8 mouse cellular contexts compared by ENCODE assay signal in genomic region chr15:83210229-83210628, GRCm38 (mm10). TPM values are rescaled to one million over a fixed set of nuclear protein-coding genes. Genes with fewer than 3 reads are reported as not detected.
A peak's percentile ranks its signal among the peaks of the same experiment; 100 is the strongest.
DNase-seq lines count a peak whose midpoint lies in the region; ATAC-seq and TF ChIP-seq lines count a peak whose summit lies in the region.

No protein-coding gene starts in this region.

- H3K4me3 ChIP-seq in embryonic fibroblast, embryonic 13.5 days (ENCODE audit: insufficient read depth, low read length) = peak overlapping the region; percentile 9
- H3K4me3 ChIP-seq in heart, embryonic 16.5 days (ENCODE audit: low read length) = peak overlapping the region; percentile 26
- H3K4me3 ChIP-seq in liver, embryonic 15.5 days (replicated peaks) = no peak overlapping the region
- H3K4me3 ChIP-seq in neural tube, embryonic 14.5 days (ENCODE audit: low read depth, low read length) = no peak overlapping the region

- peaks cover 10% of the 10 kb centered on the region for H3K4me1 ChIP-seq in embryonic fibroblast, embryonic 13.5 days (ENCODE audit: control insufficient read depth, insufficient read depth, low read length)
- peaks cover 3% of the 10 kb centered on the region for H3K4me1 ChIP-seq in heart, embryonic 16.5 days (ENCODE audit: control insufficient read depth, insufficient read depth, low read length)
- peaks cover 5% of the 10 kb centered on the region; the same call in 1 of the 2 replicates for H3K4me1 ChIP-seq in liver, embryonic 15.5 days (replicated peaks)
- no peaks in the 10 kb centered on the region for H3K4me1 ChIP-seq in neural tube, embryonic 14.5 days (ENCODE audit: control insufficient read depth, insufficient read depth, low read length)

- H3K27me3 ChIP-seq in heart, embryonic 16.5 days (ENCODE audit: control insufficient read depth, insufficient read depth, low read length) = peaks cover 3% of the 10 kb centered on the region; the same call in 1 of the 2 replicates
- H3K27me3 ChIP-seq in liver, embryonic 15.5 days = peaks cover 34% of the 10 kb centered on the region
- H3K27me3 ChIP-seq in neural tube, embryonic 14.5 days (ENCODE audit: control insufficient read depth, insufficient read depth, low read length) = no peaks in the 10 kb centered on the region

- no peaks in the 10 kb centered on the region for H3K9me3 ChIP-seq in heart, embryonic 16.5 days (replicated peaks; ENCODE audit: control insufficient read depth, low read length)
- H3K9me3 ChIP-seq in liver, embryonic 15.5 days (replicated peaks) = no peaks in the 10 kb centered on the region
- no peaks in the 10 kb centered on the region for H3K9me3 ChIP-seq in neural tube, embryonic 14.5 days (ENCODE audit: control insufficient read depth, low read length)

- no peak overlapping the region for H3K9ac ChIP-seq in heart, embryonic 16.5 days (ENCODE audit: low read length)
- no peak overlapping the region for H3K9ac ChIP-seq in liver, embryonic 15.5 days
- H3K9ac ChIP-seq in neural tube, embryonic 14.5 days (replicated peaks; ENCODE audit: low read depth, low read length) = no peak overlapping the region; the same call in 1 of the 2 replicates

- WGBS in heart, embryonic 16.5 days = 17% methylated on average over 11 of the region's 11 CpGs
- 19% methylated on average over 11 of the region's 11 CpGs for WGBS in liver, embryonic 15.5 days (ENCODE audit: insufficient replicate concordance)
- WGBS in neural tube, embryonic 14.5 days = 22% methylated on average over 11 of the region's 11 CpGs

- no peak for TF ChIP-seq POLR2A in embryonic fibroblast, embryonic 13.5 days (IDR thresholded peaks at IDR 0.05; ENCODE audit: low read depth, low read length)

- peak; percentile 16 for DNase-seq in CD4-positive helper T cell, adult 2 months (ENCODE audit: low read depth, low spot score)
- peak; percentile 75 for DNase-seq in adrenal gland, postnatal 10 days
- DNase-seq in kidney, postnatal 14 days = peak; percentile 81

- H3K27ac ChIP-seq in embryonic fibroblast, embryonic 13.5 days (ENCODE audit: insufficient read depth, low read length) = peak overlapping the region; percentile 12; the same call in 1 of the 2 replicates
- H3K27ac ChIP-seq in heart, embryonic 16.5 days (ENCODE audit: low read length) = no peak overlapping the region
- no peak overlapping the region for H3K27ac ChIP-seq in liver, embryonic 15.5 days (replicated peaks)
- no peak overlapping the region for H3K27ac ChIP-seq in neural tube, embryonic 14.5 days (ENCODE audit: low read depth, low read length)

- H3K36me3 ChIP-seq in heart, embryonic 16.5 days (ENCODE audit: control insufficient read depth, insufficient read depth) = no peaks in the 10 kb centered on the region
- no peaks in the 10 kb centered on the region for H3K36me3 ChIP-seq in liver, embryonic 15.5 days (replicated peaks)
- no peaks in the 10 kb centered on the region for H3K36me3 ChIP-seq in neural tube, embryonic 14.5 days (ENCODE audit: control insufficient read depth, insufficient read depth, low read length)

- no peak for ATAC-seq in heart, embryonic 16.5 days (replicated peaks; ENCODE audit: extremely low read depth, insufficient read depth, low FRiP score)
- no peak for ATAC-seq in liver, embryonic 15.5 days (ENCODE audit: insufficient read depth)
- ATAC-seq in neural tube, embryonic 14.5 days (ENCODE audit: low read depth) = no peak
- ATAC-seq in erythroblast, adult 5-6 weeks (replicated peaks; ENCODE audit: low FRiP score, poor library complexity, severe bottlenecking) = no peak

- no peak for TF ChIP-seq CTCF in embryonic fibroblast, embryonic 13.5 days (IDR thresholded peaks at IDR 0.05; ENCODE audit: borderline replicate concordance, insufficient read depth, low read length)

- H3K4me2 ChIP-seq in heart, embryonic 16.5 days (ENCODE audit: low read depth, low read length) = peak overlapping the region; percentile 59
- H3K4me2 ChIP-seq in liver, embryonic 15.5 days = peak overlapping the region; percentile 11; the same call in 1 of the 2 replicates
- peak overlapping the region; percentile 41 for H3K4me2 ChIP-seq in neural tube, embryonic 14.5 days (ENCODE audit: low read depth, low read length)

RNA-seq across cellular contexts. Expression of gene Cyb5r3, which starts 37.8 kb away (rescaled TPM):
- 100 to 1,000 TPM; 176 to 199 TPM for total RNA-seq in adrenal gland, postnatal 10 days (2021)
- 273 and 297 TPM in 2 replicates for polyA plus RNA-seq in embryonic fibroblast, embryonic 13.5 days (2011; ENCODE audit: insufficient read length, low read depth, missing spikeins)
- polyA plus RNA-seq in heart, embryonic 16.5 days (2015; fragmentation: Nextera tagmentation; extraction: Ambion mirVana) = 146 and 155 TPM in 2 replicates
- polyA plus RNA-seq in liver, embryonic 15.5 days (2015; fragmentation: Nextera tagmentation; extraction: Ambion mirVana) = 143 and 165 TPM in 2 replicates
- polyA plus RNA-seq in neural tube, embryonic 14.5 days (2014; fragmentation: Nextera tagmentation; extraction: Ambion mirVana) = 122 and 139 TPM in 2 replicates
- total RNA-seq in erythroblast, adult 5-6 weeks (2015; ENCODE audit: low replicate concordance) = 71.7 and 84.2 TPM in 2 replicates
- 40.7 and 52.0 TPM in 2 replicates for total RNA-seq in erythroblast, adult 5-6 weeks (2017; ENCODE audit: low replicate concordance)

RNA-seq across cellular contexts. Expression of gene A4galt, which starts 41.3 kb away (rescaled TPM):
- total RNA-seq in adrenal gland, postnatal 10 days (2021) = 10 to 100 TPM; 12.3 to 12.8 TPM
- 10.5 and 14.0 TPM in 2 replicates for polyA plus RNA-seq in embryonic fibroblast, embryonic 13.5 days (2011; ENCODE audit: insufficient read length, low read depth, missing spikeins)
- polyA plus RNA-seq in heart, embryonic 16.5 days (2015; fragmentation: Nextera tagmentation; extraction: Ambion mirVana) = 1.3 TPM in 2 replicates
- polyA plus RNA-seq in liver, embryonic 15.5 days (2015; fragmentation: Nextera tagmentation; extraction: Ambion mirVana) = 0.13 TPM in 1 of 2 replicates, not detected in the other
- 0.91 and 3.9 TPM in 2 replicates for polyA plus RNA-seq in neural tube, embryonic 14.5 days (2014; fragmentation: Nextera tagmentation; extraction: Ambion mirVana)
- total RNA-seq in erythroblast, adult 5-6 weeks (2015; ENCODE audit: low replicate concordance) = not detected in 2 replicates
- total RNA-seq in erythroblast, adult 5-6 weeks (2017; ENCODE audit: low replicate concordance) = 0.28 and 0.34 TPM in 2 replicates

Comparison
In these comparisons a context has a peak if more than half of its experiments do, and no peak if none do; other contexts are left out.
1. DNase-seq: peak in every context shown above with its lines; median percentile 81 in kidney, postnatal 14 days; 75 in adrenal gland, postnatal 10 days; 16 in CD4-positive helper T cell, adult 2 months.
2. H3K4me3 ChIP-seq: peak in embryonic fibroblast, embryonic 13.5 days (single experiment) and heart, embryonic 16.5 days (single experiment); none in liver, embryonic 15.5 days (single experiment) and neural tube, embryonic 14.5 days (single experiment).
3. Peak in every context shown above with its lines, with median percentiles within 50 percentile points of each other: H3K4me2 ChIP-seq.